Mouse (Mus musculus) kidney, embryonic 16.5 days (tissue): Measurements from ENCODE around the gene Zfp383. TPM values are rescaled to one million over a fixed set of nuclear protein-coding genes. Genes with fewer than 3 reads are reported as not detected.
"Not testable (repeated sequence)": the region's sequence is repeated elsewhere in the genome, so short reads cannot be mapped to it uniquely, and the experiment has no call there.

ENCODE experiments used
- ATAC-seq: fragments of 200-750 bp; cut with Nextera tagmentation; 2 replicates; pipeline ENCODE4 v1.8.0; 2017; ENCODE audit warnings: moderate TSS enrichment; ENCODE audit not compliant: low FRiP score, low TSS enrichment
- H3K27ac ChIP-seq: fragments of 300-500 bp; sonication (generic); 2 replicates; pipeline ENCODE4 v1.5.1; 2014; ENCODE audit warnings: low read length
- H3K27me3 ChIP-seq: fragments of 300-500 bp; sonication (generic); 2 replicates; pipeline ENCODE4 v1.6.1; 2014; ENCODE audit warnings: low read length, control low read depth, mixed read lengths; ENCODE audit not compliant: insufficient read depth
- H3K36me3 ChIP-seq: fragments of 300-500 bp; sonication (generic); 2 replicates; pipeline ENCODE4 v1.6.1; 2014; ENCODE audit warnings: low read length, control low read depth, mixed read lengths; ENCODE audit not compliant: insufficient read depth
- H3K4me1 ChIP-seq: fragments of 300-500 bp; sonication (generic); 2 replicates; pipeline ENCODE4 v1.6.1; 2014; ENCODE audit warnings: low read length, control low read depth, mixed read lengths; ENCODE audit not compliant: insufficient read depth
- H3K4me2 ChIP-seq: fragments of 300-500 bp; sonication (generic); replicated peaks from 2 replicates; pipeline ENCODE4 v1.6.1; 2014; ENCODE audit warnings: low read depth, low read length
- H3K4me3 ChIP-seq: fragments of 300-500 bp; sonication (generic); 2 replicates; pipeline ENCODE4 v1.5.1; 2014; ENCODE audit warnings: mild to moderate bottlenecking, low read length
- H3K9ac ChIP-seq: fragments of 300-500 bp; sonication (generic); replicated peaks from 2 replicates; pipeline ENCODE4 v1.6.1; 2014; ENCODE audit warnings: low read length
- H3K9me3 ChIP-seq: fragments of 300-500 bp; sonication (generic); 2 replicates; pipeline ENCODE4 v1.6.1; 2016; ENCODE audit warnings: low read length, control low read depth
- WGBS: fragments of 180-500 bp; shearing (Covaris S2); extraction: QIAGEN DNeasy Blood & Tissue Kit; methylation state at CpG from one replicate; pipeline ENCODE4 v1.1.7; 2014; 5-methylcytosine and 5-hydroxymethylcytosine counted together
- microRNA-seq: library from miRNA; unstranded; fragments of <30 nt; microRNA quantifications from one replicate; pipeline ENCODE4, GENCODE M21; 2016
- polyA plus RNA-seq: library from polyadenylated mRNA; unstranded; fragments of >200 nt; fragmentation: Nextera tagmentation; extraction: Ambion mirVana; gene quantifications from 2 replicates; pipeline ENCODE4 v1.2.1, GENCODE M21; 2015

Gene Zfp383
- polyA plus RNA-seq, 1 experiment from 2014 or later: 5.3 TPM

DNA sequence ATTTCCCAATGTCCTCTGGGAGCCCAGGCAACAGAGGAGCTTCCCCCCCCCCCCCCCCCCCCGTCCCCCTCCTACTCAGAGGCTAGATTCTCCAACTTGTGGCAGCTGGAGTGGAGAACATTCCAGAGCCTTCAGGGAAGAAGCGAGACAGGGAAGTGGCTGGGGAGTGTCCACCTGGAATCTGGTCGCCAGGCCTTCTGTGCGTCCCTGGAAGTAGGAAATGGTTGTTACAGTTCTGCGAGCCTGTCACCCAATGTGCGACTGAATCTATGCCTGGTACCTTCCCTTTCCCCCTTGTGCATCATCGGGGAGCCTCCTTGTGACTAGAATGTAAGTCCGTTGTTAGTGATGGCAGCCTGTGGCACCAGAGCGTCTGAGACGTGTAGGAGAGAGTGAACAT is 48.2 kb downstream of the Zfp383 start:
- Histone ChIP-seq H3K36me3 (no peaks in the 10 kb centered on the region), H3K9me3 (no peaks in the 10 kb centered on the region), H3K27ac (no peak overlapping the region), H3K4me1 (peaks cover 8% of the 10 kb centered on the region; the same call in 1 of the 2 replicates), H3K4me3 (peak overlapping the region; percentile 6; the same call in 1 of the 2 replicates), H3K4me2 (peak overlapping the region; percentile 12; the same call in 1 of the 2 replicates), H3K9ac (peak overlapping the region; percentile 44), H3K27me3 (no peaks in the 10 kb centered on the region)
- ATAC-seq: no peak
- WGBS: 52% methylated on average over 10 of the region's 10 CpGs

DNA sequence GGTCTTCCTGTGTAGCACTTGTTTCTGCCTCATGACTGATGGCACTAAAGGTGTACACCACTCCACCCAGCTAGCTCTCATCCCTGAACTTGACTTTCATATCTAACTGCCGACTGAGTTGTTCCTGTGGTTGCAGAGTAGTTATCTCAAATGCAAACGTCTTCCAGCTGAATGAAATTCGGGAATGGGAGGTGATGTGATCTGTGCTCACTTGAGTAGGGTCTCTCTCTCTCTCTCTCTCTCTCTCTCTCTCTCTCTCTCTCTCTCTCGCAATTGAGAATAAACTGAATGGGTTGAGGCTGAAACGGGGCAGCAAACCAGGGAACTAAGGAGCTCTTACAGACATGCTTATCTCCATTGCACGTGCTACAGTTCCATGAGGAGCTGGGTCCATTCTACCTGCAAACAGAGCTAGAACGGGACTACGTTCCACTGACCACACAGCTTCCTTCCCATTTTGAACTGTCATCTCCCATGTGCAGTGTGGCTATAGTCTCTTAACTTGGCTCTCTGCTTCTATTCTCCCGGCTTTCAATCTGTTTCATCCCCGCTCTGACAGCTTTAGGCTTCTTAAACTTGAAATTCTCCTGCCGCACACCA is 50.2 kb downstream of the Zfp383 start:
- Histone ChIP-seq H3K9ac (no peak overlapping the region), H3K27ac (no peak overlapping the region), H3K4me3 (no peak overlapping the region), H3K27me3 (no peaks in the 10 kb centered on the region), H3K36me3 (no peaks in the 10 kb centered on the region), H3K9me3 (no peaks in the 10 kb centered on the region), H3K4me1 (peaks cover 4% of the 10 kb centered on the region; the same call in 1 of the 2 replicates), H3K4me2 (no peak overlapping the region)
- WGBS: 85% methylated on average over 11 of the region's 11 CpGs
- no peak for ATAC-seq

DNA sequence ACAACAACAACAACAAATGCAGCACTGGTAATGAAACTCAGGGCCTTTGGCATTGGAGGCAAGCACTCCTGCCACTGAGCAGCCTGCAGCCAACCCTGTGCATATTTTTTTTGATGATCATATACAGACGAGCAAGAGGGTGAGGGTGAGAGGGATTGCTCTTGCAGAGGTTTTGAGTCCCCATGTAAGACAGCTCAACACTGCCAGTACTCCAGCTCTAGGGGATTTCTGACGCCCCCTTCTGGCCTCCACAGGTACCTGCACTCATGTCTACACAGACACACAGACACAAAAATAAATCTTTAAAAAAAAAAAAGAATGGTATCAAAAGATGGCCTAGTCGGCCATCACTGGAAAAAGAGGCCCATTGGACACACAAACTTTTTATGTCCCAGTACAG is 51.0 kb downstream of the Zfp383 start:
- H3K4me2 ChIP-seq: no peak overlapping the region
- H3K36me3 ChIP-seq: no peaks in the 10 kb centered on the region
- 67% methylated on average over 3 of the region's 3 CpGs for WGBS
- H3K27ac ChIP-seq: no peak overlapping the region
- no peak for ATAC-seq
- H3K27me3 ChIP-seq: no peaks in the 10 kb centered on the region
- H3K4me3 ChIP-seq: no peak overlapping the region
- no peak overlapping the region for H3K9ac ChIP-seq
- H3K4me1 ChIP-seq: 0 out of 2 replicates have a peak, but pooled peaks cover 4% of the 10 kb centered on the region
- no peaks in the 10 kb centered on the region for H3K9me3 ChIP-seq

DNA sequence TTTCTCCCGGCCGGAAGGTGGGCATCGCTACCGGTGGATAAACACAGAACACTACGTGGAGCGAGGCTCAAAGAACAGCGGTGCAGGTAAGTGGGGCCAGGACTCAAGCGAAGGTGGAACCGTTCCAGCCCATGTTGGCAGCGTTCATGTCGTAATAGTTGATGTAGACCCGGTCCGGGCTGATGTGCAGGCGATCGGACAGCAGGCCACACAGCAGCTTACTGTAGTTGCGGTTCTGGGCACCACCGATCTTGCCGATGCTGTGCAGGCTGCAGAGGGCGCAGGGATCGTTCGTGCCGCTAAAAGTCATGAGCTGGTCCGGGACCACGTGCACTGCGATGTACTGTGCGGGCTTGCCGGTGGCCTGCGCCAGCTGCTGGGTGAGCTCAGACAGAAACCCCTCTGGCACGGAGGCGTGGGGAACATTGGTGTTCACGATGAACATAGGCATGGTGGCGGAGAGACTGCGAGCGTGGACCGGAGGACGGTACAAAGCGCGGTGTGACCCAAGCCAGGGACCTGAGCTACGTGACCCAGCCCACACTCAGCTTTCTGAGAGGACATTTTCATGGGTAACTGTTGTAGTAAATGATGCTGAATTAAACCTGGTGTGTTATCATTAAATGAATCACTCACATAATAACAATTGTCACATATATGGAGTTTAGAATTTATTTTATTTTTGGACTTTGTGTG is 57.2 kb downstream of the Zfp383 start:
- H3K9me3 ChIP-seq, H3K9ac ChIP-seq, H3K4me1 ChIP-seq, H3K27ac ChIP-seq, H3K4me2 ChIP-seq, H3K36me3 ChIP-seq, H3K4me3 ChIP-seq, H3K27me3 ChIP-seq, ATAC-seq: not testable (repeated sequence)
- 53% methylated on average over 34 of the region's 39 CpGs for WGBS

Small RNA genes lying within 50 kb of the gene (microRNA-seq; reads per million reads assigned to microRNA genes)
- gene Mir7668: 0.63 reads per million

Other genes with a start within 250 kb of the Zfp383 start
- not detected in 2 replicates for gene Catsperg2, start 181.2 kb upstream of the Zfp383 start, polyA plus RNA-seq
- 15.3 and 17.4 TPM in 2 replicates for gene Zfp84, start 139.7 kb upstream of the Zfp383 start, polyA plus RNA-seq
- 7.7 and 8.1 TPM in 2 replicates for gene Zfp30, start 124.2 kb upstream of the Zfp383 start, polyA plus RNA-seq
- gene Zfp790, start 92.1 kb upstream of the Zfp383 start, polyA plus RNA-seq: 15.1 and 15.8 TPM in 2 replicates
- 6.0 and 6.4 TPM in 2 replicates for gene Zfp940, start 54.6 kb upstream of the Zfp383 start, polyA plus RNA-seq
- gene Zfp420, start 48.2 kb upstream of the Zfp383 start, polyA plus RNA-seq: 8.0 and 9.3 TPM in 2 replicates
- gene Zfp27, start 1.7 kb upstream of the Zfp383 start, polyA plus RNA-seq: 12.0 and 12.1 TPM in 2 replicates
- gene Zfp74, start 45.9 kb downstream of the Zfp383 start, polyA plus RNA-seq: 11.4 and 14.2 TPM in 2 replicates
- 15.8 and 16.5 TPM in 2 replicates for gene Zfp568, start 75.7 kb downstream of the Zfp383 start, polyA plus RNA-seq
- gene Zfp14, start 143.2 kb downstream of the Zfp383 start, polyA plus RNA-seq: 4.1 TPM in 2 replicates
- 5.8 and 6.6 TPM in 2 replicates for gene Zfp82, start 164.7 kb downstream of the Zfp383 start, polyA plus RNA-seq
- 1.6 and 2.1 TPM in 2 replicates for gene Gm26920, start 182.2 kb downstream of the Zfp383 start, polyA plus RNA-seq
- 12.5 and 13.6 TPM in 2 replicates for gene Zfp566, start 182.3 kb downstream of the Zfp383 start, polyA plus RNA-seq
- gene Zfp260, start 186.6 kb downstream of the Zfp383 start, polyA plus RNA-seq: 112 and 116 TPM in 2 replicates
- gene Zfp382, start 213.7 kb downstream of the Zfp383 start, polyA plus RNA-seq: 11.7 and 12.0 TPM in 2 replicates